Mouse (Mus musculus) cerebellum, adult 9-11 months (tissue): Measurements from ENCODE around the gene Ank2.
A peak's percentile ranks its signal among the peaks of the same experiment; 100 is the strongest.

Experiments
- DNase-seq: peaks from one replicate; pipeline ENCODE4 v3.0.0; 2022

Ank2 gene

DNA sequence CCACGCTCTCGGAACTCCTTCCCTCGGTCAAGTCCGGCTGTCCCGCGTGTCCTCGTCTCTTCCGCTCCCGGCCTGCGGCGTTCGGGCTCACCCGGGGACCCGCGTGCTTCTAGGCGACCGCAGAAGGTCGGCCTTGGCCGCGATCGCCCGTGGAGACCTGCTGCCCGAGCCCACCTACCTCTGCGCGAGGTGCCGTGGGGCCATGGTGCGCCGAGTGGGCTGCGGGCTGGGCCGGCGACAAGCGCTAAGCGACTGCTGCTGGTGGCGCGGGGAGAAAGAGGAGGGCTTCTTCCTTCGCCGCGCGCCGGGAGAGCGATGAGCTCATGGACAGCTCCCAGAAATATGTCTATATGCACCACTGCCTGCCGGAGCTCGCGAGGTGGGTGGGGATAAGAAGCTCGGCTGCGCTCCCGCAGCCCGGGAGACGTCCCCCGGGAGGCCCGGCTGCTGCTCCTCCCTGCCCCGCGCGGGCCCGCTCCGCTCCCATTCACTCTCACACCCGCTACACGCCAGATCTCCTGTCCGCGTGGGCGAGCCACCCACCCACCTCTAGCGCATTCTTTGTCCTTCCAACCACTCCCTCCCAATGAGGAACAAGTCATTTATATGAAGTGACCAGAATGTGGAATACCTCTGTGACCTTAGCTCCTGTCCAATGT, at the start of gene Ank2:
Ank2 (minus strand) TSS at position 609 of the 659 bp plus-strand sequence.
- peak; percentile 54 for DNase-seq

DNA sequence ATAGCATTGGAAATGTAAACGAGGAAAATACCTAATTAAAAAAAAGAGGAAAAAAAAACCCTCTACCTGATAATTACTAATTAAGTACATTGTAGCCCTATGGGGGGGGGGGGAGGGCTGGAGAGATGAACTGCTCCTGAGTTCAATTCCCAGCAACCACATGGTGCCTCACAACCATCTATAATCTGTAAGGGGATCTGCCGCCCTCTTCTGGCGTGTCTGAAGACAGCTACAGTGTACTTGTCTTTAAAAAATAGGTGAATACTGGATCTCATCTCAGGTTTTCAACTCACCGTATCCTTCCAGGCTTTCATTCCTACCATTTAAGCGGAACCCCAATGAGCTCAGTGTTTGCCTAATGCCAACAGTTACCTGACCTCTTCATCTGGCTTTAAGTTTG, 48.7 kb upstream of the Ank2 start:
- no peak for DNase-seq

DNA sequence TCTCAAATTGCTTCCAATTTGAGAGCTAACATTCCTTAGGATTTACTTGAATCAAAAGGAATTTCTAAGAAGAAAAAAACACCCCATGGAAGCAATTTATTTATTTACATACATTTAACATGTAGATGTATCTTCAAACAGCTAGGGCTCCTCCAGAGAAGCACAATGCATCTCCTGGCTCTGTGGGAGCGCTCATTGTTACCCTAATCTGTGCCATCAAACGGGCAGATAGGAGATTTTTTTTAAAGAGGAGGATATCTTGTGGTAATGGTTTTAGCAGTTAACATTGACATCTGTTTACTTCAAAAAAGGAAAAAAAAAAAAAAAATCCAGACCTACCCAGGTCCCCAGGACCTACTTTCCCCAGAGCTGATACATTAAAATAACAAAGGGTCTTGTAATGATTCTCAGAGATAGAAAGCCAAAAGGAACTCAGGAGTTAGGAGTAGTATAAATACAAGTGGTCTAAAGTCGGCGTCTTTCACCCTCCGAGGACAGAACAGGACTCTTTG, 45.5 kb upstream of the Ank2 start:
- DNase-seq = no peak

DNA sequence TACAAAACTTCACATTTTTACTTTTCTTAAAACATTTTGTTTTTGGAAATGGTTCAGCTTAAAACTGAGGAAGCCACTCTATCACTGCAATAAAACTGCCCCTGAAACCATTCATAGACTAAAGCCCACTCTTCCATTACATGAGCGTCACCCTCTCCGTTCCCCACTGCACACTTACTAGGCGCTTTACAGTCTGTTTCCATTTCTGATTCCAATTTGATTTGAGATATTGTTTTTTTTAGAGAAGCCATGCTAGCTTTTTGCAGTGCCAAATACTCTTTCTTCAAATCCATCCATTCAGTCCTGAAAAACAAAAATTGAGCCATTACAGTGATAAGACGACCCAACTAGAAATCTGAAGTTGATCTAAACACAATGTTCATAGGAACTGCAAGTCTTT, 44.8 kb upstream of the Ank2 start:
- DNase-seq = no peak

DNA sequence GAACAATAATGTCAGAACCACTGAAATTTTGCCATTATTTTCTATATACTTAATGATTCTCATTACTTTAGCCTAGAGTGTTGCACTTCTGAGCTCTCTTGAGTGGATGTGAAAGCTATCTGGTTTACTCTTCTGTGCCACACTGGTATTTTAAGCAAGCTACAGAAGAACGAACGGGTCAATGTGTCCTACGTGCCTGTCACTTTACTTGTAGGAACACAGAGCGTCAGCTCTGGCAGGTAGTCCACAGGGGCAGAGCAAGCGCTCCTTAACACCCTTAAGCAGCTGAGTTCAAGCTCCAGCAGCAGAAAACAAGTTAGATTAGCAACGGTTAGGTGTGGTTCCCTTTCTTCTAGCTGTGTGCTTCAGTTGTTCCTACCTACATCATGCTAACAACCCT, 40.0 kb upstream of the Ank2 start:
- no peak for DNase-seq

DNA sequence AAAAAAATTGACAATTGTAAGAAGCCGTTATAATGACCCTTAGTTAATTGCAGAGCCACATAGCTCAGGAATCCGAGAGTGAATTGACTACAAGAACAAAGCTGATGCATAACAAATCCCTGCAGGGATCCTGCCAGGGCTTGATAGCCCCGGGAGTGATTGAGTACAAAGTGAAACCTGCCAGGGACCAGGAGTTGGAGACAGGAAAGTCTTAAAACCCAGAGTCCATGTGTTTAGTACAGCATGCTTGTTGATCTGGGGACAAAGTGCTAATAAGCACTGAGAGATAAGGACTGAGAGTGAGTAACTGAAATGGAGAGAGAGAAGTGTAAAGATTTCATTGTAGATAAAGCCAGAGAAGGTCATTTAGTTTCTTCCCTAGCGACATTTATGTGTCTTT, 31.1 kb upstream of the Ank2 start:
- DNase-seq = no peak

DNA sequence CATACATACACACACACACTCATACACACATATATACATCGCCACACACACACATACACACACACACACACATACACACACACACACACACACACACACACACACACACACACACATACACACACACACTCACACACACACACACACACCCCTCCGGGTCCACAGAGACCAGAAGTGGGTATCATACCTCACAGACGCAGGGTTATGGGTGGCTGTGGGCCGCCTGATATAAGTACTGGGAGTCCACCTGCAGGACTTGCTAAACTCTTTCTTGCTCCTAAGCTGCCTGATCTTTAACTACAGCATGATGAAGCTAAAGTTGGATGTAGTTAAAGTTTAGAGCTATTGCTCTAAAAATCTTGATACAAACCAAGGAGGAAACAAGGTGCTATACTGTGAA, 30.7 kb upstream of the Ank2 start:
- no peak for DNase-seq

DNA sequence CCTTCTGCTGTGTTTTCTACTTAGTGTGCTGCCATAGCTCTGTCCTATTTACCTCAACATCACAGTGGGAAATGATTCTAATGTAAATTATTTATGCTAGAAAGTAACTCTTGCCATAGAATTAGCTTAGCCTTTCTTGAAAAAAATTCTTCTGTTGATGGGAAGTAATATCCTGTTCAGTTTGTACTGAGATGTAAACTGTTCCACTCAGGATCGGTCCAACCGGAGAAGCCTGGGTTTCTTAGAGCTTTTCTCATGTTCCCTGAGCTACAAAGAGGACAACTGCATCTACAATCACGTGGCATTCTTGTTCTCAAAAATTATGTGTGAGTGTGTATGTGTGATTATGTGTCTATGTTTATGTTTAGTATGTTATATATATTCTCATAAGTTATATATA, 30.1 kb upstream of the Ank2 start:
- no peak for DNase-seq

DNA sequence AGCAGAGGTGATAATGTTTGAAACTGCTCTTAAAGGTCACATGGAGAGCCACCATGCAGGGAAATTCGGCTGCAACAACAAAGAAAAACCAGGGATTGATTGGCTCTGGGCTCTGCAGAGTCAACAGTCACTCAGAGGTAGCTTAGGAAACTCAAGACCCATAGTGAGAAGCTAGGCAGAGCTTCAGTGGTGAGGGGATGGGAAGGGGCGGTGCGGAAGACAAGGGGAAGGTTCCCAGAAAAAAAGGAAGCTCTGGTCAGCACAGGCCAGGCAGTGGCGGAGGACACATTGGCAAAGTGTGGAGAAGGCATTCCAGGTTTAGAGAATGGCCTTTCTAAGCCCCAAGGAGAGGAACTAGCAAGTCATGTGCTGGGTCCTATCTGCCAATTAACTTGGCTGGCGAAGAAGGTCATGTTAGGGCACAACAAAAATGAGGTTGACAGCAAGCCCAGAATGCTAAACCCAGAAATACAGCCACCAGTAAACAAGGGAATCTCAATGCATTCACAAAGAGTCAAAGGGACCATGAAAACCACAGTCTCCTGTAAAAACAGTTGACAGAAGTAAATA, 28.4 kb upstream of the Ank2 start:
- peak; percentile 36 for DNase-seq

DNA sequence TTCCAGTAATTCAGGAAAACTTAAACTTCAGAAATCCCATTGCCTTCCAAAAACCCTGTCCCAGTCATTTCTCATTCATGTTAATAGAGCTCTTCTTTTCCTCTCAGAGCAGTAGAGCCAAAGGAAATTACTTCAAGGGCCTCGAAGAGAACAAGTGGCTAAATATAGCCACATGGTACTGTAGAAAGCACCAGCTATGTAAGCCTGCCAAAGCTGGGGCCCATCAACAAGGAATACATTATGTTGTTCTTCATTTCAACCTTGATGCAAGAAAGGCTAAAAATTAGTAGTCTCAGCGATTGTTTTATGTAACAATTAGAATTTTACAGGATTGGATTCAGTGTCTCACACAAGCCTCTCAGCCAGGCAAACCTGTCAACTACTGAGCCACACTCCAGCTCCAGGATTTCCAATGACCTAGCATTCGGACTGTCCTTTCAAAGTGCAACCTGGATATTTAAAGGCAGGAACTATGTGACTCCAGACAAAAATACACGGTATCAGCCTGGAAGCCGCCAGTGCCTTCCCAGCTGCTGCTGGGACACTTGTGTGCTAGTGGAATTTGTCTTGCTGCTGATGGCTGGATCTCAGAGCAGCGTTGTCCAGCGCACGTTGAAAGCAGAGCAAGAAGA, 26.2 kb upstream of the Ank2 start:
- no peak for DNase-seq

DNA sequence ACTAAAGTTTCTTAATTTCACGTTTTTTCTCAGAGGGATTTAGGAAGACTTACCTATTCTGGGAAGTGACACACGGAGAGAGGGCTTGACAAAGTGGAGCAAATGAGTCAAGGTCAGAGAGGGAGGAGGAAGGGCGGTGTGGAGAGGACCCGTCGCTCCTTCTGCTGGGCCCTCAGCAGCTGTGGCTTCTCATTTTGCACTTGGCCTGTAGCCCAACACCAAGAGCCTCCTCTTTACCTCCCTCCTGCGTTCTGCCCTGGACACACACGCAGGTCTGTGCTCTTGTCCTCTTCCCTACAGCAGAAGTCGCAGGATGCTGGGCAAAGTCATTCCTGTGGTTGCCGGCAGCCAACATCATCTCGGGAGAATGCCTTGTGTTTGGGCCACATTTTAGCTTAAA, 22.0 kb upstream of the Ank2 start:
- DNase-seq = no peak

DNA sequence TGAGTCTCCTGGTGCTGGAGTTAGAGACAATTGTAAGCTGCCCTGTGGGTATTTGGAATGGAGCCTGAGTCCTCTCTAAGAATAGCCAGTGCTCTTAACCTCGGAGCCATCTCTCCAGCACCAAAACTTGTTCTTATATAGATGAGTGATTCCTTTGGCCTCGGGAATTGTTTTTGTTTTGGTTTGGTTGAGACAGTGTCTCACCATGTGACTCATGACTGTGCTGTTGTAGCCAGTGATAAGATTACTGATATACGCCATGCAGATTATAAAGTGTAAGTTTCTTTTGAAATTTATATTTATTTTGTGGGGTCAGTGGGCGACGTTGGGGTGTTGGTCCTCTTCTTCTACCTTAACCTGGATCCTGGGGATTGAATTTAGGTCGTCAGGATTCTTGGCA, 21.1 kb upstream of the Ank2 start:
- no peak for DNase-seq

DNA sequence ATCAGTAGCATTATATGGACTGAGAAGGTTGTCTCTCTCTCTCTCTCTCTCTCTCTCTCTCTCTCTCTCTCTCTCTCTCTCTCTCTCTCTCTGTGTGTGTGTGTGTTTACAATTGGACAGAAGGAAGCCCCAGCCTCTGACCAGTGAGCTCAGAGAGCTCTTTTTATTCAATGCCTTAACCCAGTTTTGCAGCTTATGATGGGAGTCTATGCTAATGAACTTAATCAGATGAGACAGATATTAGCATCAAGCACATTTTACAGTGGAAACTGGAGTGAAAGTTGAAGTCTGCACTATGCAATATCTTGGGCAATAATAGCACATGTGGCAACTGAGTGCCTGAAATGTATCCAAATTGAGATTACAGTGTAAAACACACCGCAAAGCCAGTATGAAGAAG, 16.1 kb upstream of the Ank2 start:
- no peak for DNase-seq

DNA sequence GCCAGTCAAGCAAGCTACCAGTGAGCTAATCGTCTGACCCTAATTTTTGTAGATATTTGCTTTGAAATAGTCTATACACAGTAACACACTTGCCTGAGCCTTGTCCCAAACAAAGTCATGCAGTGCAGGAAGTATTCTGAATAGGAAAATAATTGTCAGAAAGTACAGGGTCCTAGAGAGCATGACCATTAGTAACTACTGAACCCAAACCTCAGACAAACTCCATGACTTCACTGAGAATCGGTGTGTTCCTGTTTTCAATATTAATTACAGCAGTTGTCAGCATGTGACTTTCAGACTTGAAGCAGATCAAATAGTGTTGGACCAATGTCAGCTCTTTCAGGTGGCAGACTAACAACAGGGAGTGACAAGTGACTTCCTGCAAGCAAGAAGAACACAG, 14.5 kb upstream of the Ank2 start:
- no peak for DNase-seq

DNA sequence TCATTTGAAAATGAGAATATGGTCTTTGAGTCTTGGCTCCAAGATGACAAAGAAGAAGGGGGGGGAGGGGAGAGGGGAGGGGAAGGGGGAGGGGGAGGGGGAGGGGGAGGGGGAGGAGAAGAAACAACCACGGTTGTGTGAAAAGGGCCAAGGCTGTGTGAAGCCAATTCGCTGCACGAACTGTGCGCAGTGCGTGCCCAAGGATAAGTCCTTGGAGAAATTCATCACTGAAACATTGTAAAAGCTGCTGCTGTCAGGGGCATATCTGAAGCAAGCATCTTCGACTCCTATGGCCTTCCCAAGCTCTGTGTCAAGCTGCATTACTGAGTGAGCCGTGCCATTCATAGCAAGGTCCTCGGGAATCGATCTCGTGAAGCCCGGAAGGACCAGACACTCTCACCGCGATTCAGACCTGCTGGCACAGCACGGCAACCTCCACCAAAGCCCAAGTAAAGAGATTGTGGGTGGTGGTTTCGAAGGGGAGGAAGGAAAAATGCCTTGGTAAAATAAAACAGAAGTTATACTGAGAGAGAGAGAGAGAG, 13.7 kb upstream of the Ank2 start:
- no peak for DNase-seq

DNA sequence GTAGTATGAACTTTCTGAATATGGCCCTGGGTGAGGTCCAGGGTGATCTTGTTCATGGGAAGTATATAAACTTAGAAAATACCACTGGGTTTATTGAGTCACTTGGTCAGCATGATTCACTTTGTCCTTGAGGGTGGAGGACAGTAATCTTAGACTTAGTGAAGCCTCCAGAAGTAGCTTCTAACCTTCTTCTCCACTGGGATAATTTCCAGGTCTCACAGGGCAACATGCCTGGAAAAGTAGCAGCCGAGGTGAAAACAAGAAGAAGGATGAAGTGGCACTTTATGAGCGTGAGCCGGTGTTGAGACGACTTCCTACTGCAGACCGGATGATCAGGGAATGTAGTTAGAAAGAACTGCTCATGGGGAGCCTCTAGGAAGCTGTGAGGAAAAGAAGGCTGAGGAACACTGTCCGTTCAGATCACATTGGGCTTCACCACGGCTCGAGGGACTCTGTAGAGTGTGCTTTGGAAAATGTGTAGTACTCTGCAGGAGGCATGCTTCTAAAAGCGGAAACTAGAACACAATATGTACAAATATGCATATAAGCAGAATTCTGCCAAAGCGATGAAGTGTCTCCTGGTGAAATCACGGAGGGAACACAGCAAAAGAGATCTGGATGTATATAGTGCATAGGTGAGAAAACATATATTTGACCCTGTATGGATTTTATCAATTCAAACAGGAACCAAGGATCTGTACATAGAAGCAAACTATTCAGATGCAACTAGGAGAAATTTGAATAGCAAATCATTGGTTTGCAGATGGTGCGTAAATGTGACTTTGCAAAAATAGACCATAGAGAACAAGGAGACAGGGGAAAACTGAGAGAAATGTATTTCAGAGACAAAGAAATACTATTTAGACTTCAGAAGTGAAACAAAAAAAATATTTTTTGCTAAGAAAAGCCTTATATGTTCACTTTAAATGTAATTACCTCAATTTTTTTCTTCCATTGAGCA, 12.9 kb upstream of the Ank2 start:
- no peak for DNase-seq

DNA sequence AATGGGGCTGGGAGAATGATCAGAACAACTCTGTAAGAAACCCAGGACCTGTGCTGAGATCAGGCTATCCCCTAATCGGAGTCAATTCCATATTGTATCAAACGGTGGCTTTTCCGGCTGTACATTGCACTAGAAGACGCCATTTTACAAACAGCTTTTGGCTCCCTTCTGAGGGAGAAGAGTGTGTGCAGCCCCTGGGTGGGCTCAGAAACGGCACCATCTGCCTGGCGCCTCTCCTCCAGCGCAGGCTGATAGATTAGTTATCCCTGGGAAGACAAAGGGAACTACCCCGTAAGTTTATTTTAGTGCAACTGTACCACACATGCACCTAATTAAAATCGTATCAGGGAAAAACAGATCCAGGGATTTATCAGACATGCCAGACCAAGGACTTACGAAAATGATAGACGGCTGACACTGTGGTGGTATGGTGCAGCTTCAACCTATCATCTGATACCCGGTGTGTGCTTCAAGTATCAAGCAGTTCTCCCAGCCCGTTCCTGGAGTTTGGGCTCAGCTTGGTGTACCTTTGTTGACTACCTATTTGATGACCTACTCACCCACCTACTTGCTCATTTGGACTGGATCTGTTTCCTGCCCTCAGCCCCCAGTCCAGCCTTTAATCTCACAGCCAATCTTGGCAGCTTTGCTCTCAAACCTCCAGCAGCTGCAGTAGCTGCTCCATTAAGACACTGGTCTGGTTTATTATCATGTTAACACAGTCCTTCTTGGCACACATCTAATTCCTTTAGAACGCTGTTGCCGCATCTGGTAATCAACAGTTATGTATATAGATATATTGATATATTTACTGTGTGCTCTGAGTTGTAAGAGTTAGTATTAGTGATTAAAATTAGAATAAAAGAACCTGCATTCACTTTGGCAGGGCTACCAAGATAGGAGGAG, 9.0 kb upstream of the Ank2 start:
- no peak for DNase-seq

DNA sequence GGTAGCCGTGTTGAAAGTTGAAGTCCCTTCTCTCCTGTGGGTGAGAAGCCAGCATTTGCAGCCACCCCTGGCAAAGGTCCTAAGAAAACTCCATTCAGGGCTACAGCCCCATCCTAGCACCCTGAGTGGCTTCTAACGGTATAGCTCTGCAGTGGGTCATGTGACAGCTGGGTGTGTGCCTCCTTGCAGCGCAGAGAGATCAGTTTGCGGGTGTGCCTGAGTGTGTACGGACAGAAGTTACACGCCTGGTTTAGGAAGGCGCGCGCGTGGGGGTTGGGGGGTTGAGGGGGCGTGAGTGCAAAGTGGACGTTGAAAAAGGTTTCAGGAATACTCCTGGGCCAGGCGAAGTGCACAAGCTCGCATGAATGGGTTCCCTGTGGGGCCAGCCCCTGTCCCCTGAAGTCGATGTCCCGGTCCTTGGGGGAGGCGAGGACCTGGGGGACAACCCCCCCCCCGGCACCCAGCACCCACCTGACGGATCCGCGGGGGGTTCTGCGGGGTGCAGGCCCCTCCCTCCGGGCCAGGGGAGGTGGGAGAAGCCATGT, 881 bp downstream of the Ank2 start:
- peak; percentile 51 for DNase-seq

DNA sequence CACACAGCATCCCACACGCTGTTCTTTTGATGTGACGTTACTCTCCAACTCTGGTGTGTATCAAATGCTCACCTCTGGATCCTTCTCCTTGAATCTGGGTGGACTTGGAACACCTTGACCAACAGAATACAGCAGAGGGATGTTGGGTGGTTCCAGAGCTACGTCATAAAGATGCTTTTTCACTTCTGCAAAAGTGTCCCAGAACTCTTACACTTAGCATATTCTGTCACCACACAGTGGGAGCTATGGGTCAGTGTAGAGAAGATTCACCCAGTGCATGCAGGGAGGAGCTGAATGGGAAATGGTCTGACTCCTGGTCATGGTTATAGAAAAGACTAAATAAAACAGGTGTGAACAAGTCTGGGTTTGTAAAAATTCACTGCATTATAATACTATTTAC, 6.5 kb downstream of the Ank2 start:
- DNase-seq = no peak

DNA sequence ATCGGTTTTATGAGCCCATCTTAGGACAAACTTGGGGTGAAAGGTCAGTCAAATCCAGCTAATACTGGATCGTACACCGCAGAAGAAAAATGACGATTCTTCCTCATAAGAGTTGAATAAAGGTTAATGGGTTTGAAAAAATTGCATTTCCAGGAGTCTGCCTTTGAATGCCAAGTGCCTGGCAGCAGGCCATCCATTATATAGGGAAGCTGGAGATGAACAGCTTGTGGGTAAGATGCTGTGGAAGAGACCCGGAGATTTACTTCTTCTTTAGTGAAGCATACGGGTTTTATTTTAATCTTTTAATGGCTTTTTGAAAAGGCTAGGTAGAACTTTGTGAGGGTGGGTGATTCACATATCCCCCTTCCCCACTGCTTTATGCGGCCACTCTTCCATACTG, 11.8 kb downstream of the Ank2 start:
- DNase-seq = no peak

DNA sequence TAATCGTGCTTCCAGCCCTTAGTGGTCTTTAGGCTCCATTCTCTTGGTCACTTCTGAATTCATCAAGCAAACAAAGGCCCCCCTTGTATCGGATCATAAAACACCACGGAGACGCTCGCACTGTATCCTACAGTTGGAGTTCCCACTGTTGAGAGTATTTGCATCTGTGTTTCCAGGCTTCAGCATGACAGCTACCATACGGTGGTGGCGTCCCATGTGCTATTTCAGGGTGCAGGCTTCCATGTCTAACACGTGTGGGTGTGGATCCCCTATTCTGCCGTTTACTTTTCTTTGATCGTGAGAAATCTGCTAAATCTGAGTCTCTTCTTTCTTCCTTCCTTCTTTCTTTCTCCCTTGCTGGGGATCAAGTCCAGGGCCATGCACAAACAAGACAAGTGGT, 14.0 kb downstream of the Ank2 start:
- no peak for DNase-seq

DNA sequence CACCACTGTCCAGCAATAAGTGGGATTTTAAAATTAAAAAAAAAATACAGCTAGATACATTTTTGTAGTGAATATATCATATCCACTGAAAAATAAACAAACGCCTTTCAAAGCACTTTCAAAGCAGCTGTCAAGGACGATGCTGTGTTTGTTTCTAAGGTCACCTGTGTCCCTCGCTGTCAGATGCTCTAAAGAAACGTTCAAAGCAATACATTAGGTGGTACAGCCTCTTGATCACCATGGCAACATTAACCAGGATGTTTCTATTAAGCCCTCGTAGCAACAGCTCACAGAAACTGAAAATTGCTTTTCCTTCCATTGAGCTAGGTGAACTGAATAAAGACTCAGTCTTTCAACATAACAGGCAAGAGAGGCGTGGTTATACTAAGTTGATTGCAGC, 17.5 kb downstream of the Ank2 start:
- no peak for DNase-seq
